Mouse (Mus musculus) neural tube, embryonic 10.5 days (tissue): Measurements from ENCODE around the gene Neb.

Experiments
- DNase-seq: peaks from one replicate; pipeline ENCODE4 v3.0.0-alpha.2; 2017; ENCODE audit warnings: low spot score; ENCODE audit errors: extremely low spot score

Gene Neb

DNA sequence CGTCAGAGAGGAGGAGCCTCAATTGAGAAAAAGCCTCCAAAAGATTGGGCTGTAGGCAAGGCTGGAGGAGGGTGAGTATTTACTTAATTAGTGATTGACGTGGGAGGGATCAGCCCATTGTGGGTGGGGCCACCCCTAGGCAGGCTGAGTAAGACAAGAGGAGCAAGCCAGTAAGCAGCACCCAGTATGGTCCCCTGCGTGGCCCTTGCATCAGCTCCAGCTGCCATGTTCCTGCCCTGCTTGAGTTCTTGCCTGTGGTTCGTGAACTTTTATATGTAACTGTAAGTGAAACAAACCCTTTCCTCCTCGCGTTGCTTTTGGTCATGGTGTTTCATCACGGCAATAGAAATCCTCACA is at the start of gene Neb:
Gene Neb (minus strand): TSS at position 27 of the 357 bp plus-strand sequence.
- DNase-seq: no peak

DNA sequence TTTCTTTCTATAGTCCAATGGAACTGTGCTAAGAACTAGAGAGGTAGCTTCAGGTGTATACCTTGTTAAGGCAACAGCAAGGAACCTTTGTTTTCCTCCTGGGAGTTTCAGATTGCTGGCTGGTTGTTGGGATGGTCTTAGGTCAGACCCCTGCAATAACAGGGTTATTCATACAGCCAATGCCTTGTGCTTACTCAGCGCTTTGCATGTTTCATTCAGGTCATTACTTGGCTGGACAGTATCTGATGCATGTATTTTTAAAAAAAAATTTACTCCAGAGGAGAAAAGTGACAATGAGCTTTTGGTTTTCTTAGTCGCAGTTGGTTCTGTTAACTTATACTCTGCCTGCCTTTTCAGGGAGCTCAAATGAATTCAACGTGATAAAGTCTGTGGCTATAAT is 49.1 kb upstream of the Neb start:
- no peak for DNase-seq

DNA sequence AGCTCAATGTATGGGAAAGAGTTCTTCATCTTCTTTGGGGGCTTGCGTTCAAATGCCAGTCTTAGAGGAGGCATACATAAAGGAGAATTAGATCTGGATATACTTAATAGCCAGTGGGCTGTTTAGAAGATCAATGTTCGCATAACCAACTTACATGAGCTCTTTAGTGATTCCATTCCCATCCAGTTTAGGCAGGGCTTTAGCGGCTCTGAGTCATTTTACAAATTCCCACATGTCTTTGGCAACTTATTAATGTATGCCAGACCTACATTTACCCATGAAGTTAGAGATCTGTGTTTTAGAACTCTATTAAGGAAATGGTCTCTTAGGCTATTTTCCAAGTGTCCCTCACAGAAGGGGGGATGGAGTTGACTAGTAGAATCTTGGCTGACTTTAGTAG is 47.8 kb upstream of the Neb start:
- no peak for DNase-seq

DNA sequence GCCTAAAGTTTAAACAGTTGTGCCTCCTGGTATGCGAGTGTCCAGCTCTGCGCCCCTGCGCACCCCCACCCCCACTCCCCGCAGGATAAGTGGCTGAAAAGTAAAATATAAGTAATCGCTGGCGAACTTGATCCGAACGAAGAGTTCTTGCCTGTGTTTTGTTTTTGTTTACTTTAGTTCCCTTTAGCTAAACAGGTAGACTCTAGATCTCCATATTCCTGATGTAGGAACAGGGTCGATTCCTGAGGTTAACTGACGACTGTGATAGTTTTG is 47.2 kb upstream of the Neb start:
- DNase-seq: no peak

DNA sequence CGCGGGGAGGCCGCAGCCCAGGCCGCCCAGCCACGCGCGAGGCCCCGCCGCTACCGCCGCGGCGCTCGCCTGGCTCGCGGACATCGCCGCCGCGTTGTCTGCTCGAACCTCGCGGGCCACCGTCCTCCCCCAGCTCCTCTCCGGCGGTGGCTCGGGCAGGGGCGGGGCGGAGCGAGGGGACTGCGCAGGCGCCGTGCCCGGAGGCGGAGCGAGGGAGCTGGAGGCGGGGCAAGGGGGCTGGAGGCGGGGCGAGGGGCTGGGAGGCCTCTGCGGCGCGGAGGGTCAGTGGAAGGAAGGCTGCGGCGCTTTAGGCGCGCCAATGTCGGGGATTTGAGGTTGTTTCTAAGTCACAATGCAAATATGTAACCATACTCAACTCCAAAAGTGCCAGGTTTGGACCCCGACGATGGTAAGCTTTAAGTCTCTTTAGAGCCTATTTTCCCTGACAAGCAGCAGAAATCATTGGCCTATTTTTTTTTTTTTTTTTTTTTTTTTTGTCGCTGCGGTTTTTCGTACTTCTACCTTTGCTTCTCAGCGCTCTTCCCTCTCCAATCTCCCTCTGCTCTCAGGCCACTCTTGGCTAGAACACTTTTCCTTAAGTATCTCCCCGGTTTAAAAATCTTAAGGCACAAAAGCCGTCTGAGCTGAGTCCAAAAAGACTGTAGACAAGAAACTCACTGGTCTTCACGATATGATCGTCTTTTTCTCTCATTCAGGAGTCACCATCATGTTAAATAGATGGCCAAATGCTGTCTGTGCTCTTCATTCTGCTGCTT is 46.7 kb upstream of the Neb start, which contains the start of gene Arl5a:
Gene Arl5a (minus strand): TSS at position 155 of the 776 bp plus-strand sequence.
- peak; percentile 97 for DNase-seq

DNA sequence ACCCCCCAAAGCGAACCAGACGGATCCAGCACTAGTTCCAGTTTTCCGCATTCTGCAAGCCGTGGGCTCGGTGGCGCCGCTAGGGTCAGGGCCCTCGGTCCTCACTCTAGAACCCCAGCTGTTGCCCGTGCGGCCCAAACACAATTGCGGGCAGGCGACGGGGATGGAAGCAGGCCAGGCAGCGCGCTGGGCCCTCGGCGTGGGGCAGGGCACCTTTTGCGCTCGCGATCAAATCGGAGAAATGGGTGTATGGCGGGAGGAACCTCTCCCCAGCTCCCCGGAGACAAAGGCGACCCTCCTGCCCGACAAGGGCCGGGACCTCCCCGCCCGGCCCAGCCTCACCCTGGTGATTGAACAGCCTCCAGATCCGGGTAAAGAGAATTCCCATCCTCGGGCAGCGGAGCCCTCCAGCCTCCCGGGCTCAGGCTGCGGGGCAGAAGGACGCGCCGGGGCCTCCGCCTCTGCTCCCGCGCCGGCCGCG is 46.0 kb upstream of the Neb start:
- peak; percentile 80 for DNase-seq

DNA sequence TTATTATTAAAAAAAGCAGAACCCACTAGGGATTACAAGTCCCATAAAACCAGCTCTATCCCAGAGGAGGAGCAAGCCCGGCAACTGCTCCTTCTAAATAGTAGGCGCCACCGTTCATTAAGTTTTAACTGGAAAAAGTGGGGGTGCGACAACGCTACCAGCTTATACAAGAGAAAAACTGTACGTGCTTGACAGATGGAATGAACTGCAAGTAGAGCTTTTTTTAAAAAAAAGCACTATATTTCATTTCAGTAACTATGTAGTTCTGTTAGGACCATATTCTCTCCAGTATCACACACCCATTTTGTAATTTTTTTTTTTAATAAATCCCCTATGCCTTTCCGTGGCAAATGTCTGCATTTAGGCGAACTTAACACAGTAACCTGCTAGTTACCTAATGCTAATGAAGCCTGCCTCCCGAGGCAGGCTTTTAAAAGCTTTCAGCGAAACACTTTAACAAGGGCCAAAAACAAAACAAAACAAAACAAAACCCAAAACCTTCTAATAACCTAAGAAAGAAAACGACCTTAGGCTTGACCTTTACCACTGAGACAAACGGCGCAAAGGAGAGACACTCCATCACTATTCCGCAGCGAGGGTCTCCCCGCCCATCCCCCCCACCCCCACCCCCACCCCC is 45.5 kb upstream of the Neb start:
- no peak for DNase-seq

DNA sequence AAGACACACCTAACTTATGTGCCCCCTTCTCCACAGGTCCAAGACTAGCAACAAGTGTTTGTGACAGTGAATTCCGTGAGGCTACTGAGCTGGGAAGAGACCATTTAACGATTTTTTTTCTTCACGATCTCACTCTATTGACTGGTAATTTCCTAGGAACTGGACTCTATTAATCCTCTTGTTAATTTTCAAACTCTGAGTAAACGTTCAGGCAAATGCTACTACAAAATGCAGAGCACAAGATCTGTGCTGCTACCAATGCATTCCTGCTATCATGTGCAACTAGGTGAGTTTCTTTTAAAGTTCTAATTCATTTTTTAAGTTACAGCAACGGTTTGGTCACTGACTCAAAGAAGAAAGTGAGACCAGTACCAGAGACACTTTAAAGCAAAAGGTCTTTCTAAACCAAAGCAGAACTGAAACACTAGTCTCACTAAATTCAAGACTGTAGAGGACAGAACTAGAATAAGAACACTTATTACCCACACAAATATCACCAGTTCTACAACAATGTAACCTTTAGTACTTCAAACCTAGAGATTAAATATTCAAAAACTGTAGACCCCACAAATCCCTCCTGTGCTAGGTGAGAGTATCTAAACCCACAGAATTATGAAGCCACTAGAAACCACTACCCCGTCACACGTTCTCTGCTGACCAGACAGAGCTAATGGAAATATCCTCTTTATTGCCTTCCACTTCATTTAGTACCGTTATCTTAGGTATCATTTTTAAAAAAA is 44.8 kb upstream of the Neb start:
- no peak for DNase-seq

DNA sequence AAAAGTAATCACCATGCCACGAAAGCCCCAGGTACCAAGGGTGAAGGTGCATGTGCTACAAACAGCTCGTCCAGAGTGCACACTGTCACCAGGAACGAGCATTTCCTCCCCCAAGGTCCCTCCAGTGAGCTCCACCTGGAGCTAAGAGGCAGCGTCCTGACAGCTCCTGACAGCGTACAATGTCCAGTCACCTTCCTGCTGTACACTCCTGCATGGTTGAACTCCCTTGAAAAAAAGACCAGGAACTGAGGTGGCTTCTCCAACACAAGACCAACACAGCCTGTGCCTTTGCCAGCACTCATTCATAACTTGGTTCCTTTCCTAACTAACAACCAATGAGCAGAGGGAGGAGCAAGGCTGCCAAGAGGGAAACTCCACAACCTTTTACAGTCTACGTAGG is 42.9 kb upstream of the Neb start:
- no peak for DNase-seq

DNA sequence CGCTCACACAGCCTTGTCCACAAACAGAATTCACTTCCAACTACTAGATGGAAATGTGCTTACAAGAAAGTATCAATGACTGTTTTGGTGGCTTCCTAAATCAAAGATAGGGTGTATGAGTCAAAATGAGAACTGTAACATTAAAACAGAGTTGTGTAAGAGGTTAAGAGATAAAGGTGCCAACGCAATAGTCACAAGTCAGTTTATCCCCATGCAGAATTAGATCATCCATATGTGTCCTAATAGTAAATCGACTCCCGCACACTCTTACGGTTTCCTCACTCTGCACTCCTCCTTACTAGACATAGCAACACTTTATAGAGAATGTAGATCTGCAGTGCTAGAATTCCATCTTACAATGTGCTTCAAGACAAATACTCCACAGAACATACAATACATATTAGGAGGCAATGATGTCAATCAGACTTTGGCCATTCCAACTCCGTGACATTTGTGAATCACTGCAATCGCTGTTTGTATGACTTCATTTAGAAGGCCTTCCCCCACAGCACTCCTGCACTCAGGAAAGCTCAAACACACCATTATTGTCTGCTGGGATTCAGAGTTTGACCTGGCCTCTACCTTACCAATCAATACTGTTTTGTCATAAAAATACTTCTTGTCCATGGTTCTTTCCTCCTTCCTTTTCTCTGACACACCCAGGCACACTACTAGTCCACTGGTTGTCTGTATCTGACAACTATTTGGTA is 41.9 kb upstream of the Neb start:
- no peak for DNase-seq

DNA sequence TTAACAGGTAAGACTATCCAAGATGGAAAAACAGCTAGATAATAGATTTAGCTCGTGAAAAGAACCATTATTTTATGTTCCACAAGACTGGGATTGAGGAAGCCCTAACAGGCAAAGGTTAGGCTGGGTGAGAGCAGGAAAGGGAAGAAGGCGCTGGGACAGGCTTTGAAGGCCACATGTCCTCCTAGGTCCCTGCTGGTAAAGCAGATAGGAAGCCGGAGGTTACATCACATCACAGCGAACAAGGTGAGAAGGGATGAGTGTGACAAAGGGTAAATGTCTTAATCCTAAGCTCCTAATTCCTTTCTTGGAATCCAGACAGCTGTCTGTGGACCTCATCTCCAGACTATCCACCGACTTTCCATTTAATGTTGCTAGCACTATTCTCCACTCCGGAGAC is 41.0 kb upstream of the Neb start:
- no peak for DNase-seq

DNA sequence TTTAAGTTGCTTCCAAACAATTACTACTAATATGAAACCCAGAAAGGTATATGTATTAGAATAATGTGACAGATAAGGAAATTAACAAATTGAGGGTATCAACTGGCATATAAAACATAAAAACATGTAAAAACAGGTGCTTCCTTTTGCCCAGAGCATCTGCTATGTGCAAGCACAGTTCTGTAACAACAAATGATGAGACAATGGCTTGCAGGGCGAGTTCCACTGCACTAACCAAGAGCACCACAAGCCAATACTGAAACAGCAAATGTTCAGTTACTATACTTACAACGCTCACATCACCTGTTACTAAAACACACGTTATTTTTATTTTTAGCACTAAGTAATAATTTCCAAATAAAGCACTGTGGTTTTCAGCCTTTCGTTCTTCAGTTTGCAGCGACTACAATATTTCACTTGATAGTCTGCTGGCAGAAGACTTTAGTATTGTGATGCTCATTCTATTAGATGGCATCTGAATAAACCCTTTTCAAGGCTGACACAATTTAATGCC is 34.3 kb upstream of the Neb start:
- no peak for DNase-seq

DNA sequence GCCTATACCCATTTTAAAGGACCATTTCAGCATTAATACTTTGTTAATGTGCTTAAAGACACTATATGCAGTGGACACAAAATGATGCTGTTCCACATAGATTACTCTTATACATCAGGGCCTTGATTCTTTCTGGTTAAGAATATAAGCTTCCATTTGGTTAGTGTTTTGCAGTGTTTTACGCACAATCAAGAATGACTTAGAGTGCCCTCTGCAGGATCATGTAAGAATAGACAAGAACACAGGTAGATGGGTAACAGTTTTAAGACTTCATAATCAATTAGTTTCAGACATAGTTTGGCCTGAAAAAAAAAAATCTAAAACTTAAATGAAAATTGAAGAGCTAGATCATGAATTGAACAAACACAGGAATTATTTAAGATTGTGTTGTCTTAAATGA is 28.2 kb upstream of the Neb start:
- DNase-seq: no peak

DNA sequence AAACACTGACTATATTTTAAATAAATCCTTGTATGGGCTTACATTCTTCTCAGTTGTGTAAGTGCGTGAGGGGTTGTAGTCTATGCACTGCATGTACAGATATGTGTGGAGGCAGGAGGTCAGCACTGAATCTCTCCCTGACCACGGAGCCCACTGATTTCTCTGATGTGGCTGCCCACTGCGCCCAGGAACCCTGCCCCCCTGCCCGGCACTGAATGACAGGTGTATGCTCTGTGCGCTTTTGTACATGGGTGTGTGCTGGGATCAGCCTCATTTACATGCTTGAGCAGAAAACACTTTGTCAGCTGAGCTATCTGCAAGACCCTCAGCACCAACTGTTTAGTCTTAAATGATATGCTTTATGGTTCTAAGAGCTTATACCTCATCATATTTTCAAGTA is 27.0 kb upstream of the Neb start:
- no peak for DNase-seq

DNA sequence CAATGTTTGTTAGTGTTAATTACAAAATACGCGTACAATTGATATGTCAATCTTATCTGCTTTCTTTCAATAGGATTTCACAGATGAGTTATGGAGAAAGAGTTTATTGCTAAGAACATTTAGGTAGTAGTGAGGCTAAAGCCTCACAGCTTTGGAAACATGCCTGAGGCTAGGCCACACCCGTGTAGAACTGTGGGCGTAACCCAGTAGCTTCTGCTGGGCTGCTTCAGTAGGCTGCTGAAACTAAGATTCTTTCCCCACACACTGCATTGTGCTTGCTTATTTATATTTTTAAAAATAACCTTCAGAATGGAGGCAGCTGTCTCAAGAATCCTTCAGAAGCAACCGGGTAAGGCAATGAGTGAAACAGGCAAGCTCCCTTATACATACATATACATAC is 16.3 kb upstream of the Neb start:
- no peak for DNase-seq

DNA sequence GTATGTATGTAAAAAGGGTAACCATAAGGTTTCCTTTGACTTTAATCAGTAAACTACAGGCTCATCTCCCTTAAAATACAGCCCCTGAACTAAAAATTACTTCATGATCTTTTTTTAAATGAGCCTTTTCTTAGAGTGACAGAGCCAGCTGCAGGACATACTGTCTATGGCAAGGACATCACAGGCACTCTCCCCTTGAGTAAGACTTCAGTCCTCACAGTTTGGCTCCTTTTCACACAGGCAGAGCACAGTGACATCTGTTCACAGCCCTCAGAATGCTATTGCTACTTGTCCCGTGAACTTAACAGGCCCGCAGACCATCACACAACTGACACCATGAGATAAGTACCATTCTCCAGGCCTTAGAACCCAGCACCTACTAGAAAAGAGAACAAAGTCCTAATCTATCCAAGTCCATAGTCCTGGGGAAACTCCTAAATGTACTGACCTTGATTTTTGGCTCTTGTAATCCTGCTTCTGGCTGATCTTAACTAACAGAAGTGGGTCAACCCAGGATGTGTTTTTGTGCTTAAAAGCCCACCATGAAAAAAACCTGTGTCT is 12.2 kb upstream of the Neb start:
- no peak for DNase-seq

DNA sequence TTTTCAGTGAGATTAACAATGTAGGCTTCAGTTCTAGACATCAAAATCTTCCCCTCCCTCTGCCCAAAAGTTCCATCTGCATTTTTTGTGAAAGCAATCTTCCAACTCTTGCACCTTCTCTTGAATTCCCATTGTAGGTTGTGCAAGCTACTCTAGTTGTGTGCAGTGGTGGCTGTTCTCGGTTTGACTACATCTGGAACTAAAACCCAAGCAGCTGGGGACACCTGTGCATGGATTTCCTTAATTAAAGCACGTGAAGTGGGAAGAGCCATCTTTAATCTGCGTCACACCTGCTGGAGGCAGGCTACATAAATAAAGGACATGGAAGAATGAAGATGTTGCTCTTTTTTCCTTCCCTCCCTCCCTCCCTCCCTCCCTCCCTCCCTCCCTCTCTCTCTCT is 11.7 kb upstream of the Neb start:
- no peak for DNase-seq

DNA sequence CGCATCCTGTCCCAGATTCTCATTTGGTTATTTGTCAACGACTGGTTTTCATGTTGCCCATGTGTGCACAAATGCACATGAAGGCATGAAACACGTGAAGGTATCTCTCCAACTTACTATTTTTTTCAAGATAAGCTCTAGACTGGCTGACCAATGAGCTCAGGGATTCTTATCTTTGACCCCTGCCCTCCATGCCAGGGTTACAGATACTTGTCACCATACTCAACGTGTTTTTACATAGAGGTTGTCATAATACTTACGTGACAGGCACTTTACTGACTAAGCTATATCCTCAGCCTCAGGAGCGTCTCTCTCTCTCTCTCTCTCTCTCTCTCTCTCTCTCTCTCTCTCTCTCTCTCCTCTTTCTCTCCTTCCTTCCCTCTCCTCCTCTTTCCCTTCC is 8.2 kb upstream of the Neb start:
- no peak for DNase-seq

DNA sequence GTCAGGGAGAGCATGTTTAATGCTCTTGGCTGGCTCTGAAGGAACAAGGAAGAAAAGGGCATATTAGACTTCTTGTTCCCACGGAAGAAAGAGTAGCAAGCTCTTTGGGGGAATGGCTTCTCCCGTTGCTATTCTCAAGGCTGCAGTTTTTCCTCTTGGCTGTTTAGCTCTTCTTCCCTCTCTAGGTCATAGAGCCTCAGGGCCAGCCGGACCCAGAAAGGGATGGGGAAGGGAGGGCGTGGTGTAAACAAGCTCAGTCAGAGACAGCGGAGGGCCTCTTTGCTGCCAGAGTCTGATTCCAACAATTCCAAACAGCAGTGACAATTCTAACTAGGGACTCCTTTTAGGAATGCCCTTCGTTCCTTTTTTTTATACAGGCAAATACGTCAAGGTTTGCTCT is 7.8 kb upstream of the Neb start:
- DNase-seq: no peak

DNA sequence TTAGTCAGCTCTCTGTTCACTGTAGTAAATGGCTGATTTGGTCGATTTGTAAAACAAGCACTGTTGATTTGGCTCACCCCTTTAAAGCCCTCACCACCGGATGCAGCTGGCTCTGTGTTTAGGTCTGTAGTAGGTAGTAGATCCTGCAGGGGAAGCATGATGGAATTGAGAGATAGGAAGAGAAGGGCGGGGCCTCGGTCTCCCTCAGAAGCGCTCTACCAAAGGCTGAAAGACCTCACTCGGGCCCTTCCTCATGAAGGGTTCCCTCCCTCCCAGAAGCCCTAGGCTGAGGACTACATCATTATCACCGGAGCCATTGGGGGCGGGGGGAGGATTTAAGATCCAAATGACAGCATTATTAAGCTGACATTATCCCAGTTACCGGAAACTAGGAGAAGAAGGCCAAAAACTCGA is 581 bp upstream of the Neb start:
- DNase-seq: no peak

DNA sequence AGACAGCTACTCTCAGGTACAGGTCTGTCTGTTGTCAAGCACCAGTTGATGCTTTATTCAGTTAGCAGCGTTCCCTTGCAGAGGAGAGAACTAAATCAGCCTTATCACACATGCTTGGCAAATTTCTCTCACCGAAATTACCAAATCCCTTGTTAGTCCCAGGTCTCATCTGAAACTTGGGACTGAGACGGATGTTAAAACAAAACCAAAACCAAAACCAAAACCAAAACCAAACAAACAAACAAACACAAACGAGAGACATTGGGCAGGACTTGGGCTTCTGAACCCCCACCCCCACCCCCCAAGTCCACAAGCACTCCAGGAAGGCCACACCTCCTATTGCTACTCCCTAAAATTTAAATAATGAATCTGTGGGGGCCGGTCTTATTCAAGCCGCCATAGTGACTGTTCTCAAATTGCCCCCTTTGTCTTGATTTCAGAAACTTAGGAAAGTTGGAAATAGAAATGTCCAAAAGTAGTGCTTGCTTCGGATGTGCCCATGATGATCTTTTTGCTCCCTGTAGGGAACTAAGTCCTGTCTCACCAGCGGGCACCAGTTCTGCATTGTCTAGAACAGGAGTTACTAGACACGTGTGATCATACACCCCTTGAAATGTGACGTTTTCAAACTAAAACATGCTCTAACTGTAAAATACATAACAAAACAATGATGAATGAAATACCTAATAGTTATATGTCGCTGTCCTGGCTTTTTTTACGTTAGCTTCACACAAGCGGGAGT is 397 bp downstream of the Neb start:
- DNase-seq: no peak
